Mouse (Mus musculus): ENCODE data around the gene Mrpl23.
A peak's percentile ranks its signal among the peaks of the same experiment; 100 is the strongest.

Mrpl23 gene

DNA sequence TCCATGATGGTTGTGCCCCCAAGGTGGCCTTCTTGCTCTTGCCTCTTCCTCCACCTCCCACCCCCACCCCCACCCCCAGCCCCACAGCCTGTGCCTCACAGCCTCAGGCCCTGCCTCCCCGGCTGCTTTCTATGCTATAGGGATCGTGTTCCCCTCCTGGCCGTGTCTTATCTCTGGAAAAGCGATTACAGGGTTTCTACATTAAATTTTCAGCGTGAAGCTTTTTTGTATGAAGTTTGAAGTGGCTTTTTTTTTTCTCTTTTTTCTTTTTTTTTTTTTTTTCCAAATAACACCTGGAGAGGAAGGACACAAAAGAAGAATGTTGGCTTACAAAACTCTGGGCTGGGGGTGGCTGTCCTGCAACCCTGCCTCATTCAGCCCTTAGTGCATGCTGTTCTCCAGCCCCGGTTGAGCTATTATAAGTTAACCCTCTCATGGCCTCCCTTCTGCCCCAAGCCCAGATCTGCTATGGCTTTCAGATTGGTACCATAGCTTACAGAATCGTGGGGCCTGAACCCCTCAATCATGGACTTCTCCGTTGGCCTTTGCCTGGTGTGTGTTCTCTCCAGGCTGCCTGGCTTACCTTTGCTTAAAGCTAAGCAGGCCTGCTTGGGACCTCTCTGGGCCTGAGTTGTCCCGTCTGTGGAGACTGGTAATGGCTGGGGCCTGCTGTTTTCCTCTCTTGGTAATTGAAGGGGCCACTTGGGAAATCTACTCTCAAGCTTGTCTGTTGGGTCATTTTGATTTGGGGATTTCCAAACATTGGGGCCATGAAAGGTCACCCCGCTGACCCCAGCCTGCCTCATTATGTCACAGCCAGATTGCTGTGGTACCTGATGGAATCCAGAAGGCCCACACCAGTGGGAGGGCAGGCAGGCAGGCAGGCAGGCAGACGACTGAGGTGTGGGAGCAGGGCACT lies 21.2 kb downstream of the Mrpl23 start:
- DNase-seq = no peak

DNA sequence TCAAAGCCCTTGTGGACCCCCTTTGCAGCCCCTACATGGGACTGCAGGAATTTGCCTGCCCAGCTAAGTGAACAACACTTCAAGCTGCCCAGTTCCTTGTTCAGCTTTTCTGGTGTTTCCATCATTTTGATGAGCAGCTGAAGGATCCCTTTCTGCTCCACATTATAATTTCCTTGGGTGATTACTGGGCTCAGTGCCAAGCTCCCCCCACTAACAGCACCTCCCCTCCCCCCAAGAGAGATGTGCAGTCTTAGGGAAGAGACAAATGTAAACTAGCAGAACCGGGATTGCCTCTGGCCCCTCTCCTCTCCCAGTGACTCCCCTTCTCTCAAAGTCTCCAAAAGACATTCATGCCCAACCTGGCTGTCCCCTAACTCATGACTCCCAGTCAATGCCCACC lies 22.1 kb downstream of the Mrpl23 start:
- peak in 1 of 2 experiments; percentile 43 for DNase-seq

DNA sequence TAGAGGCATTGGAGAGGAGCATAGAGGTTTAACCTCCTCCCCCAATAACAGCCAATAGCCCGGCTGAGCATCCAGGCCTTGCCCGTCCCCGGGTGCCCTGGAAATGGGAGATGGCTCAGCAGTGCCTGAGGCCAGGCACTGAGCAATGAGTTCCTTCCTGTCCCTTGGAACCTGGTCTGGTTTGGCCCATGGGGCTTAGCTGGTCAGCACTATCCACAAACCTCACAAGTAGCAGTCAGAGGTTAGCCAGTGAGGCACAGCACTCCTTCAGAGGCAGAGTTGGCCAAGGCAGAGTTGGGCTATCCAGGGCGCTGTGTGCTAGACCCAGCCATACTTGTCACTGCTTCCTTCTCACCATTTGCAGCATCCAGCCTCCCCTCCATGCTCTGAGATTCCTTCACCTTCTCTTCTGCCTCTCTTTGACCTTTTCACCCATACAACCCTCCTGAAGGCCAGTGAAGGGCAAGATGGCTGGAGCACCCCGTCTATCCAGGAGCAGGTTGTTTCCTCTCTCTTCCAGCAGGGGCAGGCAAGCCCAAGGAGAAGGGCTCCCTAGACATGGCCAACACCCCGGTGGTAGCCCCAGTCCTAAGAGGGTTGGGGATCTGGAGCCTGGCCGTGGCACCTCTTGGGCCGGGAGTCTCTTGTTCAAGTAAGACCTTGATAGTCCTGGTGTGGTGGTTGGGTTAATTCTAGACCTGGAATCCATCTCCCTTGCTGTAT lies 23.0 kb downstream of the Mrpl23 start:
- DNase-seq = no peak

GRCm38 (mm10) chr7:142556089-142556476 lies 23.6 kb downstream of the Mrpl23 start:
- DNase-seq = no peak

DNA sequence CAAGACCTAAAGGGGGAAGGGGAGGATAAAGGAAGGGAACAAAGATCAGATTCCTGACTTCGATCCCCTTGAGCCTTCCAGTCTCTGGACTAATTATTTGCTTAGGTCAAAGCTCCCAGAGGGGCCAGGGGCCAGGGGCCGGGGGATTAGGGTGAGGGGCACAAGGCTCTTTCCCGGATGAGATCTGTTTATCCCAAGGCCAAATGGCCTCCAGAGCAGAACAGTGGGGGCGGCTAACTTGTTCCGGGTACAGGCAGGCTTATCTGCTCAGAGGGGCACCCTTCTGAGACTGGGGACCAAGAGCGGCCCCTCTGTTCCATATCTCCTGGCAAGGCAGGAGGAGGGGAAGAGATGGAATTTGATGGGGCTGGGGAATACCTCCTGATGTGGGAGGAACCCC lies 25.2 kb downstream of the Mrpl23 start:
- DNase-seq = no peak

- no peak for DNase-seq
Measured at GRCm38 (mm10) chr7:142558511-142559146, 26.1 kb downstream of the Mrpl23 start.

DNA sequence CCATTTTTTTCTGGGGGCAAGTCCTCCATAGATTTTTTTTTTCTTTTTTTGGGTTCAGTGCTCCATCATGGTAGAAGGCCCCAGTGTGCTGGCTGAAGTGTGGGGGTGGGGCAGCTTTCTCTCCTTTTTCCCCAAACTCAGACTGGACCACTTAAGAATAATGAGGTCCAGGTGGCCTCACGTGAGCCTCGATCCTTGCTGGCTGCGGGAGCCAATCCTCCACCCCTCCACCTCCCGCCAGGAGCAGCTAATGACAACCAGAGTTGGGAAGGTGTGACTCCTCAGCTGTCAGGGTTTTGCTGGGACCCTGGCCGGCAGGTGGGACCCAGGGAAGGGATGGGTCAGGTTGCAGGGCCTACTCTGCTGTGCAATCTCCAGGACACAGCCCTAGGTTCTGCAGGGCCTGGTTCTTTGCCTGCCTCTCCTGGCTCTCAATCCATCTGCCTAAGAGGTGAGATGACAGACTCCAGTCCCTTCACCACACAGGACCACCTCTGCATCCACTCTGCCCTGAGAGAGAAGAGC lies 27.2 kb downstream of the Mrpl23 start:
- no peak for DNase-seq

DNA sequence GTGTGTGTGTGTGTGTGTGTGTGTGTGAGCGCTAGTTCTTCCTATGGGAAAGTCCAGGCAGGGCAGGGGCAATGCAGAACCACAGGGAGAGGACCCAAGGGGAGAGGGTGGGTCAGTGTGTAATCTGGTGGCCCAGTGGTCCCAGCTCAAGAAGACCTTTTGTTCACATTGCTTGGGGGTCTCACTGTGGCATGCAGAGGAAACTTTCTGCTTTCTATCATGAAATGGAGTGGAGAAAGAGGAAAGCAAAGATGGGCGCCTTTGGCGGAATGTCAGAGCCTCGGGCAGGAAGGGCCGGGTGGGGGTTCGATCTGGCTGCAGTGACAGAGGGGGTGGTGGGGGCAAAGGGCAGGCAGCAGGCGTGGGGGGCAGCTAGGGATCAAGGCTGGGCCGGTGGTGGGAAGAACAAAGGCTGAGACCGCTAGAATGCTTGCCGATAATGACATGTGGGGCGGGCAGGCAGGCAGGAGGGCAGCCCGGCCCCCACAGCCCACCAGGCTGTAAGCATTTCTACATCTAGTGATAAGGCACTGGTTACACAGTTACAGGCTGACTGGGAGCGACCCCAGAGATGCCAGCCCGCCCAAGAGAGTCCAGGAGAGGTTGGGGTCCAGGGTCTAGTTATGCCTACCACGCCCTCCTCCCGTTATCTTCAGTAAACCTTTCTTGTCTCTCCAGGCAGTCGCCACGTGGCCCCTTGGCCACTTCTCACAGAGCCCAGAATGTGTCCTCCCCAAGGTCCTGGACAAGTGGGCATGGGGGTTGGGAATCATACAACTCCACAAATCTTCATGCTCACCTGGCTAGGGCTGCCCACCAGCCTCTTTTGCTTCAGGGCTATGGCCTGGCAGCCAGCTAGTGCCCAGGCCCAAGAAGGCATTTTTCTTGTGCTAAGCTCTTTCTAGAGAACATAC lies 28.7 kb downstream of the Mrpl23 start:
- DNase-seq = no peak

DNA sequence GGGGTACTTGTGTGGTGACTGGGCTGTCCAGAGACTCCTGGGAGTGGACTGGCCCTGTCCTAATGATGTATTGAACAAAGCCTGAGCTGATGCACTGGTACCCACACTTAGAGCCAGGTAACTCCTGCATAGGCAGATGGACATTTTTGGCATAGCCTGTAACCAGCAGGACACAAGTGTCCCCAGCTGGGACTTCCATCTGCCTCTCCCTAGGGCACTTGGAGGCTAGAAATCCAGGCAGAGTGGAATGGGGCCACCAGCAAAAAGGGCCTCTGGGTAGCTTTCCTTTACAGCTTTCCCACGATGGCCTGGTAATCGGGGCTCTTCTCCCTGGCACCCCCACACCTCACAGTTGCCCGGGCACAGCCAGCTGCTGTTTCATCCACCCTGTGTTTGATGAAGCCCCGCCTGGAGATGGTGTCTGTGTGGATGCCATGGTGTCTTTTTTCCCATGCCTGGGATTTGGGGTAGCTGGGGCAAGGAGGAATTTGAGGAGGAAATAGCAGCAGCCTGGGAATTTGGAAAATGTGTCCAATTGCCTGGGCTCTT lies 29.4 kb downstream of the Mrpl23 start:
- DNase-seq = no peak

DNA sequence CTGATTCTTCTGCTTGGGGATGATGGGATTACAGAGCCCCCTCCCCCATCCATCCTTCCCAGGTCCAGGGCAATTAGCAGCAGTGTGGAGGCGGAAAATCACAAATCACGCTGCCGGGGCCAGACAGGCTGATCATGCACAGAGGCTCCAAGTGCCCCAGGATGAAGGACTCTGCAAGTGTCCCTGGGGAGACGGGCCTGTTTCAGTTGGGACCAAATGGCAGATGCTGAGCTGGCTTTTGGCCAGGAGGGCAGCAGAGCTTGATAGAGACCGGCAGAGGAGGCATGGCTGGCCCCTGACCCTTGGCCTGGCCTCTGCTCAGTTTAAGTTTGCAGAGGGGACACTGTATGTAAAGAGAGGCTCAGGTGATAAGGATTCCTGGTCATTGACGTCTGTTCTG lies 30.7 kb downstream of the Mrpl23 start:
- DNase-seq = peak; percentile 48 to 58

DNA sequence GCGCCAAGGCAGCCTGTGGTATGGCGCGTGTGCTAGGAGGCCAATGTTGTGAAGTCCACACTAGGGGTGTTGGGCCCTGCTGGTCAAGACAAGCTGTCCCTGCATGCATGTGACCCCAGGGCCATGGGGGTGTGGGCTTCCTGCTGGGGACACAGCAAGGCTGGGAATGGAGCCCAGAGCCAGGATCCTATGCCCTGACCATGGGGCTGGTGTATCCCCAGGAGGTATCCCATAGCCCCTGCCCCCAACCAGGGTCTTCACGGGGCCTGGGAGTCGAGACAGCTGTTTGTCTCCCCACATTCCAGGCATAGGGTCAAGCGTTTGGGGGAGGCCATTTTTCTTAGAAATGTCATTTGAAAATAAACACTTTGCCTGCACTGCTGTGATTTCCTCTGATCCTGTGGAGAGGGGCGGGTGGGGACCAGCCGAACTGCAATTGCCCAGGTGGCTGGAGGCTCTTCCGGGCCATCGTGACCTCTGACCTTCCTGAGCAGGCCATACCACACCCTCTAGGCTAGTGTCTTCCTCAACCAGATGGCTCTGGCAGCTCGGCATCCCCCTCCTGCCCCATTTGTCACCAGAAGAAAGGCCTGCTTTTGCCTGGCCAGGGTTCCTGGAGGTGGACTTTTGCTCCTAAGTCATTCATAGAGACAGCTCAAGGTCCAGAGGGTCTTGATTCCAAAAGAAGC lies 32.6 kb downstream of the Mrpl23 start:
- peak; percentile 54 to 72 for DNase-seq

GRCm38 (mm10) chr7:142566512-142566911 lies 34.0 kb downstream of the Mrpl23 start:
- no peak for DNase-seq

DNA sequence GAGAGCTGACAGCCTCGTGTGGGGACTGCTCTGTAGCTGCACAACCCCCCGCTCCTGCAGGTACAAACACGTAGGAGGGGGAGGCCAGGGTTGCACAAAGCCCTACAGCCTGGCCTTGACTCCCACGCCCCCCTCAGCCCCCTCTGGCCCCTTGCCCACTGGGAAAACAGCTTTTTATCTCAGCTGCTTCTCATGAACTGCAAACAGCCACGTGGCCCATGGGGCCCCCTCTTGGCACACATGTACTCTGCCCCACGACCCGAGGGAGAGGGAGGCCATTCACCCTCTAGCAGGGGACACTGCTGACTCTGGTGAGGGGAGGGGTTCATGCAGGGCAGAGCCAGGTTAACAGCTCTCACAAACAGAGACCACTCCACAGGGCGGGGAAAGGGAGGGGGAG lies 36.5 kb downstream of the Mrpl23 start:
- DNase-seq = peak in 1 of 2 experiments; percentile 40

DNA sequence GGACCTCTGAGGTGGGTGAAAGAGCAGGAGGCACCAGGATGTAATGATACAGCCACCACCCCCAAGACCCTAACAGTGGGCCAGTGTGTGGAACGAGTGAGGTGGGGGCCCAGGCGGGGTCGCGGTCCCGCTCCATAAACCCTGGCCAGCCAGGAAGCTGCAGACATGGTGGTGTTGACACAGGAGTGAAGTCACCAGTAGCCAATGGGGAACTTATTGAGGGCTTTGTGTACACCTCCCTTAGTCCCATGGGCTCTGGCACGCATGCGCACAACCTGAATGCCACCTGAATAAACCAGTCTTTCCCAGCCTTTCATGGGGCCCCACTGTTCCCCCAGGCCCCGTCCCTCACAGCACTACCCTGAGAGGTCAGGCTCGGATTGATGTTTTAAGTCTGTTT lies 38.1 kb downstream of the Mrpl23 start:
- DNase-seq = peak; percentile 52 to 68

DNA sequence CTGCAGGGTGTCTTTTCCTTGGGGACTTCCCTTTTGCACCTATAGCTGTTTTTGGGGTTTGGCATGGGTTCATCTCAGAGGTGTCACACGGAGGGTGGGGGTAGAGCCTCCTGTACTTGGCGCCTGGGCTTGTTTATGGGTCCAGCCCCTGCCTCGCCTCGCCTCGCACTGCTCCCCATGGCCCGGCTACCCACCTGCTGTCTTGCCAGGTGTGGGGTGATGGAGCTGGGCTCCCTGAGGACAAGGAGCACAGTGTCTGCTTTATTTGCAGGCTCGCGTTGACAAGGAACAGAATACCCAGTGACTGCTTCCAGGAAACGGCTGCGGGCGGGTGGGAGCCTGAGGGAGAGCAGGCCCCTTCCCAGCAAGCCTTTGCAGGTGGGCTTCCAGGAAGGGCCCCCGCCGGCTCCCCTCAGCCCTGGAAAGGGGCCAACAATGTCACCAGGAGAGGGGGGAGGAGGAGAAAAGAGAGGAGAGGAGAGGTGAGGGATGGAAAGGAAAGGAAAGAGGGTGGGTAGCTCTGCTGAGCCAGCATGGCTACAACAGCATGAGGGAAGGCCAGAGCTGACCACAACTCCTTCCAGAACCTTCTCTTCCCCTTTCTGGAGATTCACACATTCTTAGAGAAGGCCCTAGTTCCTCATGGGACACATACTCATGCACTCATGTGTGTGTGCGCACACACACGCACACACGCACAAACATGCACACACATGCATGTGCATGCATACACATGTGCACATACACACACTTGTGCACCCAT lies 39.2 kb downstream of the Mrpl23 start:
- no peak for DNase-seq

DNA sequence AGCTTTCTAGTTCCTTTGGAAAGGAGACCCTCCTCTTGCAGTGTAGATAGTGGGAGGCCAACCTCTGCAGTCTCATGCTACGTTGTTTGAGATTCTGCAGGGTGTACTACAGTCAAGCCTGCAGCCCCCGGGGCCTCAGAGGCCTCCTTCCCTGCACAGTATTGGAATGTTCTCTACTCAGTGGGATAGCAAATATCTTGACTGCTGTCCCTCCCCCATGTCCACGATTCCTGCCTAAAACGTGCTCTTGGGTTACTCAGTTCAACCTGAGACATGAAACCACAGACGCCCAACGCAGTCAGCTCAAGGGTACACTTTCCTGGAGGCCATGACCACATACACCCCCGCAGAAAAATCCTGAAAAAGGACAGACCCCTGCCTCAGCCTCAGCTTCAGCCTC lies 39.9 kb downstream of the Mrpl23 start:
- DNase-seq = no peak

DNA sequence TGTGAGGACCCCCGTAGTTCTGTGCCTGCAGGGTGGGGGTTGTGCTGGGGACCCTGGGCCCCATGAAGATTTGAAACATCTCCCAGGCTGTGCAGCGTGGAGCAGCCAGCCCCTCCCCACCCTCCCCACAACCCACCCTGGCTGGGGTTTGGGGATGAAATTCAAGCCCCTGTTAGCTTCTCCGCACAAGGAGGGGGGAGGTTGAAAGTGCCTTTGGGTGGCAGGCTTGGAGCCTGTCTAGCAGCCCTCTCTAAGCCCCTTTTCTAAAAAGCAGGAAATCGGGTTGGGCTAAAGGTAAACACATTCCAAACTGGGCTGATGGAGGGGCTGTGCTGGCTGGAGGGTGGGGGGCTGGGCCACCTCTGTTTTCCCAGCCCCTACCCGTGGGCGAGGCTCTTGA lies 40.5 kb downstream of the Mrpl23 start:
- DNase-seq = no peak

- DNase-seq = no peak
Measured at GRCm38 (mm10) chr7:142574155-142574660, 41.7 kb downstream of the Mrpl23 start.

DNA sequence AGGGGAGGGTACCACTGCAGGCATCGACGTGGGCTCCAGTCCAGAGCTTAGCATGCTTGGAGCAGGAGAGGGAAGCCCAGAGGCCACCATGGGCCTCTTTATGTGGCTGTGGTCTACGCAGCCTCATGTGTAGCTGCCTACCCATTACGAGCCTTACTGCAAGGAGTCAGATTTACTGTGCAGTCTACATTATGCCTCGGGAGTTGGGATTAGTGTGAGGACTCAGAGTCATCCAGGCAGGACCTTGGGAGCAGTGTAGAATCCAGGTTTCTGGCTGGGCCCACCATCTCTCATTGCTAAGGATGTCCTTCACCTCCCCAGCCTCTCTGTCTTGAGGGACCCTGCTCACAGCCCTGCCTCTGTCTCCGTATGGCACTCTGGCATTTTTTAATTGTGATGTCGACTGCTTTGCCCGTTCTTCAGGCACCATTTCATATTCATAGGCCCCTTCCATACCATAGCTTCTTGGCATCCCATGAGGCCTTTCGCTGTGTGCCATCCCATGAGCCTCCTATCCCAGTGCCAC lies 42.4 kb downstream of the Mrpl23 start:
- no peak for DNase-seq

DNA sequence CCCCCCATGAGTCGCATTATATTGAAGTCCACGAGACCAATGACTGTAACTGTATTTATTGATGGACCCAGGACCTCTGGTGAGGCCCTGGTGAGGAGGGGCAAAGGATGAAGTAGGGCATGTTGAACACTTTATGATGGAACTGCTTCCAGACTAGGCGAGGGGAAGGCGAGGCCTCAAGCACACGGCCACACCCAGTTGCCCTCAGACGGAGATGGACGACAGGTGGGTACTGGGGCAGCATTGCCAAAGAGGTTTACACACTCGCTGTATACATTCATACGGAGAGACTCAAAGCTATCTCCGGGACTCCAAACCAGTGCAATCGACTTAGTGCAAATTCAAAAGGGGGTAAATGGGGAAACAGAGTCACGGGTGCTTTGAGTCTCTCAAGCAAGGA lies 43.0 kb downstream of the Mrpl23 start:
- DNase-seq = no peak
